Mouse (Mus musculus): ENCODE measurements around the gene Hgf. TPM values are rescaled to one million over a fixed set of nuclear protein-coding genes. Genes with fewer than 3 reads are reported as not detected.

The Hgf gene
- total and polyA plus RNA-seq, 2 experiments from 2014 or later: 1.7 to 3.5 TPM

DNA sequence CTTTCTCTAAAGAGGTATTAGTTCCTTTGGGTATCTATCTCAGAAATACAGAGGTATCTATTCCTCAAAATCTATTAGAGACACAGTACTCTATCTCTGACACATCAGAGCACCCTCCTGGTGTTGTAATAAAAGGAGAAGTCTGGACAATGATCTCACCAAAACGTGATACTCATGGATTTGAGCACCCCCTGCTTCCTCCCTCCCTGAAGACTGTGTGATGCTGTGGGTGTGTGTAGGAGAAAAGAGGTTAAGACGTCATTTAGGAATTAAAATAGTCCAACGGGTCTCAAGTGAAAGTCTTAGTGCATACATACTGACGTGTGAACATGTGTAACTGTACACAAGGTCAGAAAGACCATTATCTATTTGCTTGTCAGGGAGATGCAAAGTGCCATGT is 648 bp upstream of the Hgf start:
- no peaks in the 10 kb centered on the region for H3K36me3 ChIP-seq (ENCODE audit: insufficient read depth)
- H3K4me1 ChIP-seq (ENCODE audit: insufficient read depth): no peaks in the 10 kb centered on the region
- WGBS: 73% methylated on average over 4 of the region's 4 CpGs
- no peaks in the 10 kb centered on the region for H3K9me3 ChIP-seq (ENCODE audit: low read length)
- ATAC-seq: no peak
- no peak overlapping the region for H3K4me3 ChIP-seq (ENCODE audit: low read depth, low read length)
- no peak for DNase-seq
- no peak overlapping the region for H3K4me2 ChIP-seq (ENCODE audit: low read depth)
- H3K27me3 ChIP-seq (ENCODE audit: insufficient read depth, low read length): no peaks in the 10 kb centered on the region; the same call in 1 of the 2 replicates
- no peak for TF ChIP-seq CTCF (IDR thresholded peaks at IDR 0.05; ENCODE audit: low read depth)
- no peak overlapping the region for H3K27ac ChIP-seq (ENCODE audit: low read depth, low read length)
- H3K9ac ChIP-seq: no peak overlapping the region

DNA sequence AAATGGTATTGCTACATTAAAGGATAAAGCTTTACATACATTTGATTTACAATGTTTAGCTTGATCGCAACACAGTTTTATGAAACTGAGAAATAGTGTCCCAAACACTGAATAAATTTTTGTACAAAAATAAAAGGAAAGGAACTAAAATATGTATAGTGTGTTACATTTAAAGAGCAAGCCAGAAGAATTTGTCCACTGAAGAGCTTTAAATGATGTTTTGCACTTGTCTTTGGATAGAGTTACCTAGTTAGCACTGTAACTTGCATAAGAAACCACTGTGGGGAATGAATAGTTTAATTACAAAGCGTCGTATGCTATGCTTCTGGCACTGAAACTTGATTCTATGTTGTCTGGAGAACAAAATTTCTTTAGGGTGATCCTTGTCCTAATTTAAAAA is 7.0 kb downstream of the Hgf start:
- no peak overlapping the region for H3K4me3 ChIP-seq (ENCODE audit: low read depth, low read length)
- H3K9me3 ChIP-seq (ENCODE audit: low read length): no peaks in the 10 kb centered on the region
- ATAC-seq (no peak), DNase-seq (no peak)
- H3K9ac ChIP-seq: no peak overlapping the region
- 82% methylated on average over 3 of the region's 3 CpGs for WGBS
- TF ChIP-seq CTCF (IDR thresholded peaks at IDR 0.05; ENCODE audit: low read depth): no peak
- no peaks in the 10 kb centered on the region for H3K36me3 ChIP-seq (ENCODE audit: insufficient read depth)
- no peaks in the 10 kb centered on the region for H3K4me1 ChIP-seq (ENCODE audit: insufficient read depth)
- no peak overlapping the region for H3K4me2 ChIP-seq (ENCODE audit: low read depth)
- H3K27ac ChIP-seq (ENCODE audit: low read depth, low read length): no peak overlapping the region
- no peaks in the 10 kb centered on the region for H3K27me3 ChIP-seq (ENCODE audit: insufficient read depth, low read length)

DNA sequence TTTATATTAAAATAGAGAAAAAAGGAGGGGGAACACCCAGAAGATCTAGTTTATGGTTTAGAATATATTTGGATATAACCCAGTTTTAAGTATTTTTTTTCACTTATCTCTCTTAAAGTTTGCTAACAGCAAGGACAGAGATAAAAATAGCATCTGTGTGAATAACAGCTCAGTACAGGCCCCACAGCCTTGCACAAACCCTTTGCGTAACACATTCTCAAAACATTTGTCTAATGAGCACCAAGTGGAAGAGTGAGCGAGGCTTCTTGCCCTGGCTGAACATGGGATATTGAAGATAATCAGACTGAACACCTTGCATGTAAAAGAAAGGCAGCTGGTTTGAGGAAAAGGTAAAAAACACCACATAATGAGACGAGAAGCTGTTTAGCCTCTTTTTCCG is 15.7 kb downstream of the Hgf start:
- H3K36me3 ChIP-seq (ENCODE audit: insufficient read depth): no peaks in the 10 kb centered on the region
- no peak for ATAC-seq
- no peak for TF ChIP-seq CTCF (IDR thresholded peaks at IDR 0.05; ENCODE audit: low read depth)
- H3K9ac ChIP-seq: no peak overlapping the region
- no peak overlapping the region for H3K27ac ChIP-seq (ENCODE audit: low read depth, low read length)
- DNase-seq: no peak
- no peaks in the 10 kb centered on the region for H3K9me3 ChIP-seq (ENCODE audit: low read length)
- no peaks in the 10 kb centered on the region for H3K4me1 ChIP-seq (ENCODE audit: insufficient read depth)
- H3K4me3 ChIP-seq (ENCODE audit: low read depth, low read length): no peak overlapping the region
- no peak overlapping the region for H3K4me2 ChIP-seq (ENCODE audit: low read depth)
- WGBS: 70% methylated on average over 4 of the region's 4 CpGs
- H3K27me3 ChIP-seq (ENCODE audit: insufficient read depth, low read length): no peaks in the 10 kb centered on the region

DNA sequence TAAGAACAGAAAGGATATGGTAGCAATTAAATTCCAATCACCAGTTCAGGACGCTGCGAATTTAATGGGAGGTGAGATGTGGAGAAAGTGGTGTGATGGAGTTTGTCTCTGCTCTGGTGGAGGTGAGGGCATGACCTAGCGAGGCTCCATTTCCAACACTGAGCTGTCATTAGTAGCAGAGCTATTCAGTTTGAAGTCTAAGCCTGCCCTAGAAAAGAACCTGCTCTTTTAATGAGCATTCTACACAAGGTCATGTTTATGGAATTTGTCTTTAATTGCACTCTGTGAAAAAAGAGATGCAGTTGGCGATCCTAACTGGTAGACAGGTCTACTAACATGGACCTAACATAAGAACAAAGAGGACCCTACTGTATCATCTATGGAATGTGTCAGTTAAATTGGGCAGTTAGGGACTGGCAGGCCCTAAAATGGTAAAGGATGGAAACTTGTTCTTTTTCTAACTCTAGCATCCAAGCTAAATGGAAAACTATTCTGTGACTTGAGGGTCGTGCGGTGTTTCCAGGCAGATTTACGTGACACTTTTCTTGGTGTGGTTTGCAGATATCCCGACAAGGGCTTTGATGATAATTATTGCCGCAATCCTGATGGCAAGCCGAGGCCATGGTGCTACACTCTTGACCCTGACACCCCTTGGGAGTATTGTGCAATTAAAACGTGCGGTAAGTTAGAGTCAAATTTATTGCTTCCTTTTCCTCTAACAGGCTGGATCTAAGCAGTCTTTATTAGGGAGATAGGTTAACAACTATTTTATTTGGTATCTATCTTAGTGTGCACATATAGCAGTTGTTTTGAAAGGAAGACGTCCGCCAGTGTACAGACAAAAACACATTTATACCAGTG is 24.8 kb downstream of the Hgf start:
- TF ChIP-seq CTCF (IDR thresholded peaks at IDR 0.05; ENCODE audit: low read depth): no peak
- H3K27me3 ChIP-seq (ENCODE audit: insufficient read depth, low read length): no peaks in the 10 kb centered on the region

DNA sequence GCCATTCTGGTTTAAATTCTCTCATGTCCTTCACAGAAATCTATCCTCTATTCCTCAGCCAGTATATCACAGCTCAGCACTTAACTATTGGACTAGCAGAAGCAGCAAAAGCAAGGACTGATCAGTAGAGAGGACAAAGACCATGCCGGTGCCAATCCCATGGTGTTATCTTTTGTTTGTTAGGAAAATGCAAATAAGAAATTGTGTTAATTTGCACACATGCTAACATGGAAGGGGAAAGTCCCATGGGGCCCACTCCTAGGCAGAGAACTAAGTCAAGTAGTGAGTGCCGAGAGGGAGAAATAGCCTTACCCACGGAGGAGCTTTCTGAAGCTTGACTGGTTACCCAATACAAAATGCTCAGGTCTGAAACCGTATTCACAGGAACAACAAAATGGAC is 42.4 kb downstream of the Hgf start:
- Histone ChIP-seq H3K4me1 (ENCODE audit: insufficient read depth) (no peaks in the 10 kb centered on the region), H3K27ac (ENCODE audit: low read depth, low read length) (no peak overlapping the region), H3K27me3 (ENCODE audit: insufficient read depth, low read length) (no peaks in the 10 kb centered on the region), H3K4me3 (ENCODE audit: low read depth, low read length) (no peak overlapping the region), H3K36me3 (ENCODE audit: insufficient read depth) (no peaks in the 10 kb centered on the region), H3K4me2 (ENCODE audit: low read depth) (no peak overlapping the region), H3K9me3 (ENCODE audit: low read length) (no peaks in the 10 kb centered on the region), H3K9ac (no peak overlapping the region)
- DNase-seq (no peak), ATAC-seq (no peak)
- WGBS: 78% methylated on average over 4 of the region's 4 CpGs
- no peak for TF ChIP-seq CTCF (IDR thresholded peaks at IDR 0.05; ENCODE audit: low read depth)

More for the DNA sequence above, 24.8 kb downstream of the Hgf start:
- 73% methylated on average over 14 of the region's 14 CpGs for WGBS
- H3K27ac ChIP-seq (ENCODE audit: low read depth, low read length): no peak overlapping the region
- no peaks in the 10 kb centered on the region for H3K9me3 ChIP-seq (ENCODE audit: low read length)
- no peak overlapping the region for H3K4me2 ChIP-seq (ENCODE audit: low read depth)
- ATAC-seq (no peak), DNase-seq (no peak)
- no peaks in the 10 kb centered on the region for H3K4me1 ChIP-seq (ENCODE audit: insufficient read depth)
- no peaks in the 10 kb centered on the region for H3K36me3 ChIP-seq (ENCODE audit: insufficient read depth)
- no peak overlapping the region for H3K9ac ChIP-seq
- H3K4me3 ChIP-seq (ENCODE audit: low read depth, low read length): no peak overlapping the region

DNA sequence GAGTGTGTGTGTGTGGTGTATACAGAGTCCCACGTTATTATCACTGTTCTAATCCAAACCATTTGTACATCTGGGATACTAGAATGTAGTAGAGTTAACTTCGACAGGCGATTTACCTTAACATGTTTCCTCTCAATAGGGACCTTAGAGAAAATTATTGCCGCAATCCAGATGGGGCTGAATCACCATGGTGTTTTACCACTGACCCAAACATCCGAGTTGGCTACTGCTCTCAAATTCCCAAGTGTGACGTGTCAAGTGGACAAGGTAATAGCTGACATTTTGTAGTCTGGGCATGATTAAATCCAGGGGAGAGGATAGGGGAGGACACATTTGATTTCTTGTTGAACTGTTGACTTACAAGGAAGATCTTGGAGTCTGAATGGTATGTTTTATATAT is 44.7 kb downstream of the Hgf start:
- 77% methylated on average over 6 of the region's 6 CpGs for WGBS
- H3K9me3 ChIP-seq (ENCODE audit: low read length): no peaks in the 10 kb centered on the region
- no peaks in the 10 kb centered on the region for H3K27me3 ChIP-seq (ENCODE audit: insufficient read depth, low read length)
- H3K9ac ChIP-seq: no peak overlapping the region
- no peaks in the 10 kb centered on the region for H3K36me3 ChIP-seq (ENCODE audit: insufficient read depth)
- H3K4me3 ChIP-seq (ENCODE audit: low read depth, low read length): no peak overlapping the region
- H3K4me2 ChIP-seq (ENCODE audit: low read depth): no peak overlapping the region
- no peak for TF ChIP-seq CTCF (IDR thresholded peaks at IDR 0.05; ENCODE audit: low read depth)
- no peak for DNase-seq
- ATAC-seq: no peak
- H3K27ac ChIP-seq (ENCODE audit: low read depth, low read length): no peak overlapping the region
- H3K4me1 ChIP-seq (ENCODE audit: insufficient read depth): no peaks in the 10 kb centered on the region

DNA sequence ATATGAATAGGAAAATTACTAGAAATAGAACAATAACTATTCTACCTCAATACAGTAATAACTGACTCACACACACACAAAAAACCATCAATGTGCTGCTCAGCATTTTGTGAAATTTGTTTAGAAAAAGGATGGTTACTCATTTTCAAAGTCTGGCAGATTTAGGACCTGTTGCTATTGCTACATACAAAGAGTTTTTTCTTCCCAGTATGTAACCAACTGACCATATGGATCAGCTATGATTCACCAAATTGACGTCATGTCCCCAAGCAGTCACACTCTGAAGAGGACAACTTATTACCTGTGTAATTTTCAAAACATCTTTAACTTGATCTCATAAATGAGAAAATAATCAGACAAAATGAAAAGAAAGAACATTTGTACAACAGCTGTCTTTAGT is 48.2 kb downstream of the Hgf start:
- no peak for ATAC-seq
- DNase-seq: no peak
- H3K27me3 ChIP-seq (ENCODE audit: insufficient read depth, low read length): no peaks in the 10 kb centered on the region
- no peak overlapping the region for H3K4me2 ChIP-seq (ENCODE audit: low read depth)
- H3K9me3 ChIP-seq (ENCODE audit: low read length): no peaks in the 10 kb centered on the region
- no peaks in the 10 kb centered on the region for H3K36me3 ChIP-seq (ENCODE audit: insufficient read depth)
- 87% methylated on average over 1 of the region's 1 CpGs for WGBS
- H3K9ac ChIP-seq: no peak overlapping the region
- H3K27ac ChIP-seq (ENCODE audit: low read depth, low read length): no peak overlapping the region
- no peak overlapping the region for H3K4me3 ChIP-seq (ENCODE audit: low read depth, low read length)
- TF ChIP-seq CTCF (IDR thresholded peaks at IDR 0.05; ENCODE audit: low read depth): no peak
- no peaks in the 10 kb centered on the region for H3K4me1 ChIP-seq (ENCODE audit: insufficient read depth)

Data from forebrain, postnatal 0 days (tissue).